Mouse (Mus musculus) naive thymus-derived CD4-positive, alpha-beta T cell, adult 2 months (primary cell): ENCODE results near the gene Tram2.
A peak's percentile ranks its signal among the peaks of the same experiment; 100 is the strongest.

Source experiments
- DNase-seq: peaks from one replicate; pipeline ENCODE4 v3.0.0-alpha.2; 2011; ENCODE audit warnings: low read depth

The Tram2 gene

GRCm38 (mm10) chr1:21067536-21068221 is 11.3 kb downstream of the Tram2 start:
- no peak for DNase-seq

GRCm38 (mm10) chr1:21064153-21064552 is 14.9 kb downstream of the Tram2 start:
- no peak for DNase-seq

DNA sequence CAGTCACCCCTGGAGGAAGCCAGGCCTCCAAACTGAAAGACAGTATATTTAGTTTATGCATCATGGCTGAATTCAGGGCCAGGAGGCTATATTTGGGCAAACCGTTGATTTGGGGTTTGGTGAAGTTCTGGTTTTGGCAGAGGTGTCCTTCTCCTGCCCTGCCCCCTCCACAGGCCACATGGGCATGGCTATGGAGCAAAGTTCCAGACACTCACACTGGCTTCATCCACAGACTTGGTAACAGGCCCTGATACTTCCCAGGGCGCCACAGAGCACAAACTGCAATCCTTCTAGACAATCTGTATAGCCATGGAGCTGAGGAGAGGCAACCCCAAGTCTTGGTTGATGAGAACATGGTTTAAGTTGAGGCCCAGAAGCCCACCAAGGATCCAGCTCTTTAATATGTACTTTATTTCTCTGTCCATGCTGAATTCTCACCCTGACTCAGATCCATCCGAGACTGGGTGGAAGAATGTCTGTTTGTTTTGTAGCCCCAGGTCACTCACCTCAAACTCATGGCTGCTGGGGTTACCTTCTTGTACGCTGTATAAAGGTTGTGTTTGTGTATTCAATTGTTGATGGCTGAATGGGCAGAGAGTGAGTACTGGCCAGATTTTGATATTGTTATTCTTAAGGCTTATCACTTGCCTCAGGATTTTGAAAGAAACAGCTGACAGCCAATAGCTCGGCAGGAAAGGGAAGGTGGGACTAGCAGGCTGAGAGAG is 19.5 kb downstream of the Tram2 start:
- DNase-seq: no peak

- no peak for DNase-seq
Measured at GRCm38 (mm10) chr1:21053009-21053408, 26.0 kb downstream of the Tram2 start.

DNA sequence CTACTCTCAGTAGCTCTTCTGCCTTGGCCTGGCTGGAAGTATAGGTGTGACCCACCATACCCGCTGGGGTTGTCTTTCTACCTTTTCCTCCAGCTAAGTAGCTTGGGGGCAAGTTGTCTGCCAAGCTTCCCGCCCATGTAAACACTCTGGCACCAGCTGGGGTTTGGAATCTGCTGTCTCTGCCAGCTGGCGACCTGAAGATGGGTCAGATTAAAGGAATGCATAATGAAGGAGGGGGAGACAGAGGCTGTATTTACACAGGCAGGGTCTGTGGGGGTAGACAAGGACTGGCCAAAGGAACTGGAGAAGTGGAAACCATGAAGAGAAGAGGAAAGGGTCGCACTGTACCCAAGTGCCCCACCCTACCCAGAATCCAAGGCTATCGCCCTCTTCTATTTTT is 26.4 kb downstream of the Tram2 start:
- no peak for DNase-seq

- peak; percentile 46 for DNase-seq
Measured at GRCm38 (mm10) chr1:21052132-21052545, 26.9 kb downstream of the Tram2 start.

- DNase-seq: no peak
Measured at GRCm38 (mm10) chr1:21049005-21049404, 30.0 kb downstream of the Tram2 start.

DNA sequence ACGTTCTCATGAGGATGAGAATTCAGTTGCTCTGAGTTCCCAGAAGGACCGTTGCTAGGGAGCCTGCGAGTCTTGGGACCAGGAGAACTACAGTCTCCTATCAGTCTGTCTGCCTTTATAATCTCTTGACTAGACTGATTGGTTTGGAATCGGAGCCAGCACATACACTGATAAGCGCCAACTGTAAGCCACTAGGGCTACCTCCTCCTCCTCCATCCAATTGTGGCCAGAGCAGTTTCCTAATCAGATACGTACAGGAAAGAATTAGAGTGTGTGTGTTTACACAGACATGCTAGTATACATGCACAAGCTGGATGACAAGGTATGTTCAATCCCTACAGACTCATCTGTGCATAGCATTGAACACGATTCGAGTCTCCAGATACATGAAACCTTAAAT is 30.6 kb downstream of the Tram2 start:
- no peak for DNase-seq

- no peak for DNase-seq
Measured at GRCm38 (mm10) chr1:21042461-21042860, 36.6 kb downstream of the Tram2 start.

- DNase-seq: no peak
Measured at GRCm38 (mm10) chr1:21040610-21041326, 38.3 kb downstream of the Tram2 start.

GRCm38 (mm10) chr1:21040173-21040572 is 38.9 kb downstream of the Tram2 start:
- no peak for DNase-seq

DNA sequence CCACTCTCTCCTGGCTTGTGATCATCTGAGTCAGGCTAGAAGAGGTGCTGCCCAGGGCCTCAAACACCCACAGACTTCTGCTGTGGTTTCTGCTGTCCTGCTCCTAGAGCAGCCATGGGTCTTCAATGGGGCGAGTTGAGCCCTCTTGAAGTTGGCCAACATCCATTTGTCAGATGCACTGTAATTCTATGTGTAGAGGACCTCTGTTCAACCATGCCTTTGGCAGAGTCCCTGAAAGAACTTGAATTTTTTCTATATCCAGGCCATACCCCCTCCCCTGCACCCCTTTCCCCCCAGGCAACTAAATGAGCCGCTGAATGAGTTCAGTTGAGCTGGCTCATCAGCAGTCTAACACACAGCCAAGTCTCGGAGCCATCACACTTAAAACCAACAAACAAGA is 39.5 kb downstream of the Tram2 start:
- no peak for DNase-seq

GRCm38 (mm10) chr1:21037881-21038601 is 41.0 kb downstream of the Tram2 start:
- DNase-seq: no peak

DNA sequence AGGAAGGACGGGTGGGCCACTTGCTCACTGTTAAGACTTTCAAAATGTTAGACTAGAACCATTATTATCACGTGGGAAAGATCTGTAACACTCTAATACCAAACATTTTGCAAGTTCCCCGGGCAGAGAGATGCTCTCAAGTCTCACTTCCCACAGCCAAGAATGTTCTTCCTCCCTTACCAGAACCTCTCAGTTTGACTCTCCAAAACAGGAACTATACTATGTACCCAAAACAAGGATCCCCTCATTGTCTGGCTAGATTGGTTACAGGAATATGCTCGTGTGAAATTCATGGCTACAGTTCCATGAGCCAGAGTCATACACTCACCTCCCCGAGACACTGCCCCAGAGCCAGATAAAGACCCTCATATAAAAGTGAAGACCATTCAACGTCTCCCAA is 43.2 kb downstream of the Tram2 start:
- no peak for DNase-seq

DNA sequence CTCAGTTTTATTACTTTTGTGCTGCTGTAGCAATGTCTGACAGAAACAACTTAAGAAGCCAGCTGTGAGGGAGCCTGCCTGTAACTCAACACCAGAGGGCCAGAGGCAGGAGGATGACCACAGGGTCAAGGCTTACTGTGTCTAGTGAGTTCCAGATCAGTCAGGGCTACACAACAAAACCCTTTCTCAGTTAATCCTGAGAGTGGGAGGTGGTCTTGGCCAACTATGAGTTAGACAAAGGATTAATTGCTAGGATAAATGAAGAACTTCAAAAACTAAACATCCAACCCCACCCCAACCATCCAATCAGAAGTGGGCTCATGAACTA is 45.3 kb downstream of the Tram2 start:
- no peak for DNase-seq

- no peak for DNase-seq
Measured at GRCm38 (mm10) chr1:21033065-21033791, 45.8 kb downstream of the Tram2 start.

DNA sequence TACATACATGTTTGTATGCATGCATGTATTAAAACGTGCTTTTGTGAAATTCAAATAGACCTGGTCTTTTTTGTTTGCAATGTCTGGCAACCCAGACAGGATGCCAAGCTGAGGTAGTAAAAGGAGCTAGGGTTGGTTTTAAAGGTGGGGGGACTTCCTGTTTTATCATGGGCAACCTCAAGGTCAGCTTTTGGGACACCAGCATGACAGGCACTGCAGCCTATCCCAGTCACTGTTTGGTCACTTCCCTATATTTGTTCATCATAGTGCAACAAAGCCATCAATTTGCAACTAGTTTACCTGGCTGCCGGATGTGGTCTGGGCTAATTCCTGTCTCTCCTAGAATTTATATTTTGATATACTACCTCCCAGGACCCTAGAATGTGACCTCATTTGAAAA is 47.4 kb downstream of the Tram2 start:
- DNase-seq: no peak

- peak; percentile 19 for DNase-seq
Measured at GRCm38 (mm10) chr1:21029000-21029399, 50.0 kb downstream of the Tram2 start.

DNA sequence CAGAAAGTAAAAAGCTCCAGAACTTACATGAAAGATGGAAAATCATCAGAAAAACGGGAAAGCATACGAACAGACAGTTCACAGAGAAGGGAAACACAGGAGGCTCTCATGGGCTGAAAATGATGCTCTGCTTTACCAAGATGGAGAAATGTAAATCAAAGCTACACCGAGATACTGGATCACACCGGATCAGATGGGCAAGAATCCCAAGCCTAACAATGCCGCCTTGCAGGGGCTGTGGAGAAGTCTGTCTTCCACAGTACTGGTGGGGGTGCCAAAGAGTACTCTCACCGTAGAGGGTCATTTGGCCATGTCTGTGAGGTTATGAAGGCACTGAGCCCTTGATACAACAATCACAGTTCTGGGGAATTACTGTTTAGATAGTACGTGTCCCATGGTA is 52.5 kb downstream of the Tram2 start:
- no peak for DNase-seq

- no peak for DNase-seq
Measured at GRCm38 (mm10) chr1:21025203-21025602, 53.8 kb downstream of the Tram2 start.

- DNase-seq: no peak
Measured at GRCm38 (mm10) chr1:21023101-21023500, 55.9 kb downstream of the Tram2 start.

DNA sequence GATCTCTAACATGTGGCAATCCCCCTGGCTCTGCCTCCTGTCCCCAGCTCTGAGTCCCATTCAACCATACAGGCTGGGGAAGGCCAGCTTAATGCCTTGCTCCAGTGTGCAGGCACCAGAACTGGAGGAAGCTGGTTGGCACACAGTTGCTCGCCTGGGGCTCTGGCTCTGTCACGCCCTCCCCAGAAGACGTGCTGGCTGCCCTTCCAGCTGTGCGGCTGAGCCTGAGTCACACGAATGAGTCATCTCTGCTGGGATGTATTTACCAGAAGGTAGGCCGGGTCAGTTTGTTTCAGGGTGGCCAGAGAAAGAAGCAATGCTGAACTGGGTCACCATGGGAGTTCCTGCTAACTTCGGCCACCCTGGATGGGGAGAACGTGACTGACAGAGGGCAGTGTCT is 64.6 kb downstream of the Tram2 start:
- DNase-seq: no peak
